Mouse (Mus musculus) CH12.LX (cell line): Measurements from ENCODE around the gene Selplg. TPM values are rescaled to one million over a fixed set of nuclear protein-coding genes. Genes with fewer than 3 reads are reported as not detected.

Source experiments
- DNase-seq: peaks from one replicate; pipeline ENCODE4 v3.0.0-alpha.2; 2013; ENCODE audit errors: extremely low read depth
- H3K27ac ChIP-seq: 2 replicates; pipeline ENCODE4 v1.5.1; 2012; ENCODE audit warnings: low read depth, mild to moderate bottlenecking, control low read depth, moderate library complexity; ENCODE audit not compliant: insufficient read depth
- H3K27me3 ChIP-seq: replicated peaks from 2 replicates; pipeline ENCODE3; 2012; ENCODE audit warnings: inconsistent platforms
- H3K36me3 ChIP-seq, 2 experiments: replicated peaks in 1 of 2; 2 replicates each; pipeline versions ENCODE3 to v1.6.1; 2012; ENCODE audit warnings: inconsistent platforms in 1 of 2, low read length in 1 of 2, mild to moderate bottlenecking in 1 of 2, mixed read lengths in 1 of 2, moderate library complexity in 1 of 2; ENCODE audit not compliant: control insufficient read depth in 1 of 2, insufficient read depth in 1 of 2
- H3K4me1 ChIP-seq, 2 experiments: 2 replicates each; pipeline ENCODE4 v1.6.1; 2012; ENCODE audit warnings: inconsistent platforms in 1 of 2, moderate library complexity in 1 of 2; ENCODE audit not compliant: insufficient read depth in 2 of 2, control insufficient read depth in 1 of 2
- H3K4me2 ChIP-seq: 2 replicates; pipeline ENCODE4 v1.6.1; 2012; ENCODE audit warnings: low read depth, mild to moderate bottlenecking, control low read depth; ENCODE audit not compliant: poor library complexity, insufficient read depth, severe bottlenecking
- H3K4me3 ChIP-seq, 3 experiments: fragments of 150-350 bp in 1 of 3; sonication (generic) in 1 of 3; replicated peaks in 1 of 3; 2 replicates each; pipeline versions ENCODE3 to v1.5.1; 2011 to 2012; ENCODE audit warnings: low read depth in 2 of 3, low read length in 2 of 3, mild to moderate bottlenecking in 2 of 3, moderate library complexity in 2 of 3, control low read depth in 1 of 3, improper control_type of control experiment in 1 of 3, inconsistent platforms in 1 of 3, mixed read lengths in 1 of 3; ENCODE audit not compliant: poor library complexity in 1 of 3
- H3K79me2 ChIP-seq: replicated peaks from 2 replicates; pipeline ENCODE4 v1.6.1; 2012; ENCODE audit warnings: mild to moderate bottlenecking, moderate library complexity; ENCODE audit not compliant: control insufficient read depth, poor library complexity, insufficient read depth, severe bottlenecking; ENCODE audit errors: extremely low read depth
- H3K9ac ChIP-seq: 2 replicates; pipeline ENCODE4 v1.6.1; 2012; ENCODE audit warnings: low read depth, mild to moderate bottlenecking, control low read depth, moderate library complexity; ENCODE audit not compliant: insufficient read depth
- H3K9me3 ChIP-seq: replicated peaks from 2 replicates; pipeline ENCODE3; 2012; ENCODE audit warnings: low read length, inconsistent platforms, mixed read lengths
- CHD2 ChIP-seq: IDR thresholded peaks from 2 replicates; pipeline ENCODE4 v1.6.1; 2011; ENCODE audit warnings: low read length, improper control_type of control experiment
- EP300 ChIP-seq: IDR thresholded peaks from 2 replicates; pipeline ENCODE4 v1.6.1; 2011; ENCODE audit warnings: low read length, improper control_type of control experiment
- ETS1 ChIP-seq: conservative IDR thresholded peaks from 2 replicates; pipeline ENCODE4 v1.6.1; 2012; ENCODE audit warnings: low read depth, mild to moderate bottlenecking, inconsistent platforms, low read length, improper control_type of control experiment, moderate library complexity
- GABPA ChIP-seq: IDR thresholded peaks from 2 replicates; pipeline ENCODE4 v1.6.1; 2012; ENCODE audit warnings: low read depth, low read length, improper control_type of control experiment, inconsistent platforms; ENCODE audit not compliant: insufficient replicate concordance
- HCFC1 ChIP-seq: IDR thresholded peaks from 2 replicates; pipeline ENCODE4 v1.6.1; 2012; ENCODE audit warnings: low read depth, mild to moderate bottlenecking, inconsistent platforms, low read length, improper control_type of control experiment
- IRF4 ChIP-seq: IDR thresholded peaks from 2 replicates; pipeline ENCODE4 v1.6.1; 2014; ENCODE audit warnings: low read depth, mild to moderate bottlenecking, inconsistent platforms, low read length, improper control_type of control experiment
- JUN ChIP-seq: IDR thresholded peaks from 2 replicates; pipeline ENCODE4 v1.6.1; 2011; ENCODE audit warnings: low read depth, mild to moderate bottlenecking, low read length, improper control_type of control experiment, moderate library complexity; ENCODE audit not compliant: insufficient read depth
- JUND ChIP-seq: conservative IDR thresholded peaks from 2 replicates; pipeline ENCODE4 v1.6.1; 2011; ENCODE audit warnings: low read depth, low read length, improper control_type of control experiment
- MAX ChIP-seq: IDR thresholded peaks from 2 replicates; pipeline ENCODE4 v1.6.1; 2011; ENCODE audit warnings: low read length, improper control_type of control experiment
- MXI1 ChIP-seq: IDR thresholded peaks from 2 replicates; pipeline ENCODE4 v1.6.1; 2011; ENCODE audit warnings: mild to moderate bottlenecking, low read depth, low read length, improper control_type of control experiment
- PAX5 ChIP-seq: IDR thresholded peaks from 2 replicates; pipeline ENCODE4 v1.6.1; 2012; ENCODE audit warnings: low read length, inconsistent platforms, mixed read lengths
- SIN3A ChIP-seq: IDR thresholded peaks from 2 replicates; pipeline ENCODE4 v1.6.1; 2012; ENCODE audit warnings: low read length, improper control_type of control experiment, inconsistent platforms
- TBP ChIP-seq: conservative IDR thresholded peaks from 2 replicates; pipeline ENCODE4 v1.6.1; 2011; ENCODE audit warnings: low read depth, low read length, improper control_type of control experiment
- TCF12 ChIP-seq: IDR thresholded peaks from 2 replicates; pipeline ENCODE4 v1.6.1; 2014; ENCODE audit warnings: low read depth, mild to moderate bottlenecking, inconsistent platforms, low read length, improper control_type of control experiment
- USF1 ChIP-seq: IDR thresholded peaks from 2 replicates; pipeline ENCODE4 v1.6.1; 2014; ENCODE audit warnings: low read depth, mild to moderate bottlenecking, inconsistent platforms, low read length, improper control_type of control experiment
- USF2 ChIP-seq: conservative IDR thresholded peaks from 2 replicates; pipeline ENCODE4 v1.6.1; 2011; ENCODE audit warnings: low read depth, low read length, improper control_type of control experiment
- ZKSCAN1 ChIP-seq: IDR thresholded peaks from 2 replicates; pipeline ENCODE4 v1.6.1; 2012; ENCODE audit warnings: low read depth, inconsistent platforms, low read length, improper control_type of control experiment, borderline replicate concordance
- ZNF384 ChIP-seq: IDR thresholded peaks from 2 replicates; pipeline ENCODE4 v1.6.1; 2012; ENCODE audit warnings: low read depth, low read length, improper control_type of control experiment, inconsistent platforms
- dilution Hi-C: fragments of 300-500 bp; cut with MboI; formaldehyde crosslinking; loops from 2 replicates; pipeline ENCODE4 v1.14.3; 2020; ENCODE audit warnings: low sequenced_read_pairs; ENCODE audit not compliant: extremely low pct_unique_long_range_greater_than_20kb, extremely low pct_ligation_motif_present
- in situ Hi-C: fragments of 300-500 bp; cut with MboI; formaldehyde crosslinking; loops from 3 replicates; pipeline ENCODE4 v1.14.3; 2019; ENCODE audit warnings: low sequenced_read_pairs, low pct_ligation_motif_present, low pct_unique_long_range_greater_than_20kb, mixed read lengths
- polyA plus RNA-seq: library from polyadenylated mRNA; unstranded; fragments of >175 nt; gene quantifications from 2 replicates; pipeline ENCODE4 v1.2.1, GENCODE M21; 2012; ENCODE audit warnings: low read depth; ENCODE audit not compliant: insufficient read length
- total RNA-seq, 2 experiments: library from RNA; depleted of rRNA; stranded (reverse); fragments of 300-350 nt in 1 of 2; fragments of >200 nt in 1 of 2; gene quantifications; 2 replicates each; pipeline ENCODE4 v1.2.3; 2012 to 2014

Selplg gene
- total and polyA plus RNA-seq, 3 experiments = 29.4 to 58.5 (median 41.6) TPM

DNA sequence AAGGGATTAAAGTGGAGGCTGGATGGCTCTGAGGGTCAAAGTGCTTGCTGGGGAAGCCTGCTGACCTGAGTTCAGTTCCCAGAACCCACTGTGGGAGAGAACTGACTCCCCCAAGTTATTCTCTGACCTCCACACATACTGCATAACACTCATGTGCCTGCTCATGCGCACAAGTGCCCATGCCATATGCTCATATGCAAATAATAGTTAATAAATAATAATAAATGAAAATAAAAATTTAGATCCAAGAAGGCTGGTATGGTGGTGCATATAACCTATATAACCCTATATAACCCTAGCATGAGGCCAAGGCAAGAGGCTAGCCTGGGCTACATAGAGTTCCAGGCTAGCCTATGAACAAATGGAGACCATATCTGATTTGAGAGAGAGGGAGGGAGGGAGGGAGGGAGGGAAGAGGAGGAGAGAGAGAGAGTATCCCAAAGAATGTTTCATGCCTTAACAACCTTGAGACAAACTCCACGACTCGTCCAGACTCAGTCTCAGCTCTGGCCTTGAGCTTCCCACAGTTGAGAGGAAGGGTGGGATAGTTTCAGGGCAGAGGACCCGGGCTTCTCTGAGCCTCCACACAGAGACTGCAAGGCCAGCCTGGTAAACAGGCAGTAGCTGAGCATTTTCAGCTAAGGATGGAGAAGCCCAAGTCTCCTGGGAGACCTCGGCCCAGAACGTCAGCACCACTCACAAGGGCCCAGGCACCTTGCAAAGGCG lies 2.7 kb downstream of the Selplg start (continued):
- TF ChIP-seq USF1 = no peak
- no peak for TF ChIP-seq MAX
- TF ChIP-seq JUN = no peak
- TF ChIP-seq, all 38 proteins: peak for 9

DNA sequence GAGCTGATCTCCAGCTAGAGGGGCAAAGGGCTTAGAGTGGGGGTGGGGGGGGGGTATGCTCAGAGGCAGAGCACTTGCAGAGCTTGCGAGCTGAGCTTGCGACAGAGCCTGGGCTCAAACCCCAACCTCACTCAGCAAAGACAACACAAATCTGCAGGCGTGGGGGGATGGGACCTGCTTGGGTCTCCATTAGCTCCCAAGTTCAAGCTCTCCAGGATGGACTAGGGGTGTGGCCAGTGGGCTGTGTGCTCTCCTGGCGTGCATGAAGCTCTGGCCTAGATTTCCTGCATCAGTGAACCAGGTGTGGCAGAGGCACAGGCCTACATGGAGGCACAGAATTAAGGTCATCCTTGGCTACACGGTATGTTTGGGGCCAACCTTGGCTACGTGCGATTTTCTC lies 4.0 kb downstream of the Selplg start:
- Histone ChIP-seq H3K79me2 (no peaks in the 10 kb centered on the region), H3K4me2 (peak overlapping the region; percentile 34; the same call in 1 of the 2 replicates), H3K27me3 (no peaks in the 10 kb centered on the region), H3K9ac (peak overlapping the region; percentile 37), H3K27ac (peak overlapping the region; percentile 75), H3K9me3 (peaks cover 24% of the 10 kb centered on the region), H3K36me3 (peaks cover 7 to 37% of the 10 kb centered on the region in 2 experiments), H3K4me3 (peak overlapping the region; percentile 18 to 34 (median 21)), H3K4me1 (peaks cover 33 to 78% of the 10 kb centered on the region in 2 experiments)
- in situ Hi-C loops = loop anchor here (10.0 kb wide), 1 partner anchor 244 kb away; no protein-coding TSS in a partner anchor
- dilution Hi-C loops = no loop called here
- TF ChIP-seq EP300 (no peak), TBP (no peak), SIN3A (no peak), CHD2 (peak; percentile 63), TCF12 (no peak), ETS1 (peak; percentile 16), GABPA (no peak), USF2 (no peak)
- DNase-seq = peak; percentile 65

DNA sequence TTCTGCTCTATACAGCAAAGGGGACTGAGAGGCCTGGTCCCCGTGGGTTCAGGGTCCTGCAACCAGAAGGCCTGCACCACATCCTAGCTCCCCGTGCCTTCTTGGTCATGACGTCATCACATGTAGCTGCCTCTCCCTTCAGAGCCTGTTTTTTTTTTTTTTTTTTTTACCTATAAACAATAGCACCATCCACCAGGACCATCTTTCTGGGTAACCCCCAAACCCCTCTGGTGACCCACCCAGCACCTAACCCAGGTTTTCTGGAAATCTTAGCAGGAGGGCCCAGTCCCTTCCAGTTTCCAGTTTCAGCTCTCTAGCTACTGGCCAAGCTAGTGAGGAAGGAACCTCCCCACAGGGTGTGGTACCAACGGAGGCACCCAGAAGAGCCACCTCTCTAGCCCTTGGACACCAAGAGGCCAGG lies 4.4 kb downstream of the Selplg start:
- H3K27me3 ChIP-seq = no peaks in the 10 kb centered on the region
- H3K9me3 ChIP-seq = peaks cover 27% of the 10 kb centered on the region
- TF ChIP-seq MXI1 (peak; percentile 32; the same call in 1 of the 2 replicates), JUND (peak; percentile 54), PAX5 (no peak), SIN3A (0 out of 2 replicates have a peak, but pooled peaks have one; percentile 33), ZNF384 (peak; percentile 76), IRF4 (0 out of 2 replicates have a peak, but pooled peaks have one; percentile 3), CHD2 (no peak), ZKSCAN1 (no peak), JUN (peak; percentile 43; the same call in 1 of the 2 replicates), HCFC1 (peak; percentile 3; the same call in 1 of the 2 replicates)
- H3K79me2 ChIP-seq = no peaks in the 10 kb centered on the region
- peak overlapping the region in 2 of 3 experiments; percentile 21 to 34 for H3K4me3 ChIP-seq
- no peak for DNase-seq
- peak overlapping the region; percentile 75 for H3K27ac ChIP-seq
- H3K4me2 ChIP-seq = peak overlapping the region; percentile 34
- in situ Hi-C loops (loop anchor here (10.0 kb wide), 1 partner anchor 243 kb away; no protein-coding TSS in a partner anchor), dilution Hi-C loops (no loop called here)
- H3K9ac ChIP-seq = peak overlapping the region; percentile 37
- peaks cover 30 to 74% of the 10 kb centered on the region in 2 experiments for H3K4me1 ChIP-seq
- H3K36me3 ChIP-seq = peaks cover 7 to 41% of the 10 kb centered on the region in 2 experiments
